Mouse (Mus musculus): Measurements from ENCODE around the gene Sept3. TPM values are rescaled to one million over a fixed set of nuclear protein-coding genes. Genes with fewer than 3 reads are reported as not detected.
A peak's percentile ranks its signal among the peaks of the same experiment; 100 is the strongest.

Gene Sept3
- polyA plus RNA-seq, 1 experiment from 2014 or later, result 157 TPM

DNA sequence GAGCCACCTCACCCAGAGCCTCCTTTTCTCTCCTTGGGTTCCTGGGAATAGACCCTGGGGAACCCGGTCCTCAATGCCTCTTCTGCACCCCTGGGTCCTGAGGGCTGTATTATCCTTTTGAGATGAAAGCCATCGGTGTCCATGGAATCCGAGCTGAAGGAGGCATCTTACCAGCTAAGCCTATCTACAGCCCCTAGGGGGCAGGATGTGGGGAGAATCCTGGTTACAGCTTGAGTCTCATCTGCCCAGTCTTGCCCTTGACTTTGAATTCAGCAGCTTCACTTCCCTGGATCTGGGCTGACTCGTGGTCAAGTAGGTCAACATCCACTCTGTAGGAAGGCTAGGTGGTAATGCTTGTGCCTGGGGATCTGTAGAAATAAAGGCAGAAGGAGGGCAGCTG lies 19.4 kb upstream of the Sept3 start:
- Histone ChIP-seq H3K9me3 (ENCODE audit: control insufficient read depth, low read length) (no peaks in the 10 kb centered on the region), H3K27ac (ENCODE audit: low read depth, low read length) (no peak overlapping the region), H3K4me1 (replicated peaks; ENCODE audit: control insufficient read depth, insufficient read depth, low read length) (peaks cover 13% of the 10 kb centered on the region; the same call in 1 of the 2 replicates), H3K27me3 (ENCODE audit: control insufficient read depth, insufficient read depth, low read length) (no peaks in the 10 kb centered on the region), H3K36me3 (ENCODE audit: control insufficient read depth, insufficient read depth, low read length) (no peaks in the 10 kb centered on the region), H3K4me2 (ENCODE audit: low read depth, low read length, severe bottlenecking) (0 out of 2 replicates have a peak overlapping the region, but pooled peaks have one; percentile 53), H3K4me3 (ENCODE audit: low read depth, low read length) (no peak overlapping the region), H3K9ac (ENCODE audit: low read length) (no peak overlapping the region)
- DNase-seq (ENCODE audit: low spot score) (no peak), ATAC-seq (replicated peaks; ENCODE audit: low FRiP score) (peak; percentile 6; the same call in 1 of the 2 replicates)
- WGBS, result 47% methylated on average over 4 of the region's 4 CpGs

DNA sequence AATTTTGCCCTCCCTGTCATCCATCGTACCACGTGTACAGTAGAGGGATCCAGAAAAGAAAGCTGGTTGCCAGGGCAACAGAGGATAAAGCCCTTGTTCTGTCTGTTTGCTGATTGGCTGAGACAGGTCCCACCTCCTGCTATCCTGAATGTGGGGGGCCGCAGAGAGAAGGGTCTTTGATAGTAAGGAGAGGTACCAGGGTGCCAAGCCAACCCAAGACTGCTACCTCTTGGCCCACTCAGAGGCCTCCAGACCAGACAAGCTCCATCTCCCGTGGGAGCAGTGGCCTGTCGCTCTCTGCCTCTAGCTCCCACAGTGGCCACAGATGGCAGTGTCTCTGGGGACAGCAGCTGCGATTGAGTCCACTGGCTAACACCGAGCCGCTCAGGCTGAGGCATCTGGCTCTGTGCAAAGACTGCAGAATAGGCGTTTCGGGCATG lies 18.7 kb upstream of the Sept3 start:
- Histone ChIP-seq H3K27ac (ENCODE audit: low read depth, low read length) (peak overlapping the region; percentile 59; the same call in 1 of the 2 replicates), H3K4me3 (ENCODE audit: low read depth, low read length) (peak overlapping the region; percentile 35)
- 13% methylated on average over 10 of the region's 10 CpGs for WGBS

DNA sequence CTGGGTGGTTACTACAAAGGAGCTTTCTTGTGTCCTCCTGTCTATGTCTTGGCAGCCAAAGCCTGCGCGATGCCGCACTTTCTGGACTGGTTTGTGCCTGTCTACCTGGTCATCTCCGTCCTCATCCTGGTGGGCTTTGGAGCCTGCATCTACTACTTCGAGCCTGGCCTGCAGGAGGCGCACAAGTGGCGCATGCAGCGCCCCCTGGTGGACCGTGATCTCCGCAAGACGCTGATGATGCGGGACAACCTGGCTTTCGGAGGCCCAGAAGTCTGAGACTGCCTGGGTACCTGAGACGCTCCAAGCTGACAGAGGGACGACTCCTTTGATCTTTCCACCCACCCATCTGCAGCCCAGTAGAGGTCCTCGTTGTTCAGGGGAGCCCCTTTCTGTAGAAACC lies 15.2 kb upstream of the Sept3 start:
- Histone ChIP-seq H3K27ac (ENCODE audit: low read depth, low read length) (no peak overlapping the region), H3K4me1 (replicated peaks; ENCODE audit: control insufficient read depth, insufficient read depth, low read length) (peaks cover 13% of the 10 kb centered on the region; the same call in 1 of the 2 replicates), H3K9me3 (ENCODE audit: control insufficient read depth, low read length) (no peaks in the 10 kb centered on the region), H3K36me3 (ENCODE audit: control insufficient read depth, insufficient read depth, low read length) (no peaks in the 10 kb centered on the region), H3K4me2 (ENCODE audit: low read depth, low read length, severe bottlenecking) (no peak overlapping the region), H3K9ac (ENCODE audit: low read length) (no peak overlapping the region), H3K27me3 (ENCODE audit: control insufficient read depth, insufficient read depth, low read length) (no peaks in the 10 kb centered on the region), H3K4me3 (ENCODE audit: low read depth, low read length) (no peak overlapping the region)
- ATAC-seq (replicated peaks; ENCODE audit: low FRiP score) (no peak), DNase-seq (ENCODE audit: low spot score) (peak; percentile 88)
- WGBS, result 13% methylated on average over 16 of the region's 16 CpGs

More for the DNA sequence above, 18.7 kb upstream of the Sept3 start:
- H3K9me3 ChIP-seq (ENCODE audit: control insufficient read depth, low read length), result no peaks in the 10 kb centered on the region
- peak overlapping the region; percentile 39 for H3K9ac ChIP-seq (ENCODE audit: low read length)
- peak overlapping the region; percentile 53 for H3K4me2 ChIP-seq (ENCODE audit: low read depth, low read length, severe bottlenecking)
- peak; percentile 84 for ATAC-seq (replicated peaks; ENCODE audit: low FRiP score)
- peak; percentile 74 for DNase-seq (ENCODE audit: low spot score)
- peaks cover 13% of the 10 kb centered on the region; the same call in 1 of the 2 replicates for H3K4me1 ChIP-seq (replicated peaks; ENCODE audit: control insufficient read depth, insufficient read depth, low read length)
- no peaks in the 10 kb centered on the region for H3K36me3 ChIP-seq (ENCODE audit: control insufficient read depth, insufficient read depth, low read length)
- no peaks in the 10 kb centered on the region for H3K27me3 ChIP-seq (ENCODE audit: control insufficient read depth, insufficient read depth, low read length)

DNA sequence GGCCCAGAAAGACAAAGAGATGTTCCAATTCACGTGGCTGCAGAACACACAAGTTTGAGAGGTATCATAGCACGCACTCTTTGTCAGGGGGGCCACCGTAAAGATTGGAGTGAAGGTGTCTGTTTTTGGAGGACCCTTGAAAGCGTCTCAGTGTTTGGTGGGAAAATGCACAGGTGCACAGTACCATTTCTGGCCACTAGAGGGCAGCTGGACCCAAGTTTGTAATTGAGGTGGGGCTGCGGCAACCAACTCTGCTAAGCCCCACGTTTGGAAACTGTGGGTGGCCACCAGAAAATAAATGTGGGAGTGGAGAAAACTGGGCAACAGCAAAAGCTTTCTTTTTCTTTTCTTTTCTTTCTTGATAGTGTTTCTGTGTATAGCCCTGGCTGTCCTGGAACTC lies 8.3 kb upstream of the Sept3 start:
- Histone ChIP-seq H3K9me3 (ENCODE audit: control insufficient read depth, low read length) (no peaks in the 10 kb centered on the region), H3K9ac (ENCODE audit: low read length) (no peak overlapping the region), H3K4me1 (replicated peaks; ENCODE audit: control insufficient read depth, insufficient read depth, low read length) (peaks cover 6% of the 10 kb centered on the region; the same call in 1 of the 2 replicates), H3K27ac (ENCODE audit: low read depth, low read length) (no peak overlapping the region), H3K4me2 (ENCODE audit: low read depth, low read length, severe bottlenecking) (no peak overlapping the region), H3K36me3 (ENCODE audit: control insufficient read depth, insufficient read depth, low read length) (no peaks in the 10 kb centered on the region), H3K27me3 (ENCODE audit: control insufficient read depth, insufficient read depth, low read length) (no peaks in the 10 kb centered on the region; the same call in 1 of the 2 replicates), H3K4me3 (ENCODE audit: low read depth, low read length) (no peak overlapping the region)
- ATAC-seq (replicated peaks; ENCODE audit: low FRiP score) (no peak; the same call in 1 of the 2 replicates), DNase-seq (ENCODE audit: low spot score) (peak; percentile 85)
- WGBS, result 16% methylated on average over 6 of the region's 6 CpGs

DNA sequence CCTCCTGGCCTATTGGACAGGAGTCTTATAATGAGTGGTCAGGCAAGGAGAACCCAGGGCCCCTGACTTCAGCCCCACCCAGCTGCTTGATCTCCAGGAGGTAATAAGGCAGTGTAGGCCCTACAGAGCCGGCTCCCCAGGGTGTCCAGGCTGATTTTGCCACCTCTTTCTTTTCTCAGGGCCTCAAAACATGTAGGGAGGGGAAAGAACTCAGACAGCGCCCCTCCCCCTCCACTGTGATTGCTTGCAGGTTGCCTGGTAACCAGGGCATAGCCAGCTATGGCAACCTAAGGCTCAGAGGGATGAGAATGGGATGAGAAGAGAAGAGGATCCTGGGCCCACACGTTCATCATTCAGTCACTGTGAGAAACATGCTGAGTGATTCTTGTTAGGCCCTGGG lies 6.5 kb upstream of the Sept3 start:
- no peak for ATAC-seq (replicated peaks; ENCODE audit: low FRiP score)
- WGBS, result 21% methylated on average over 3 of the region's 3 CpGs
- DNase-seq (ENCODE audit: low spot score), result peak; percentile 70
- Histone ChIP-seq H3K4me2 (ENCODE audit: low read depth, low read length, severe bottlenecking) (no peak overlapping the region), H3K9me3 (ENCODE audit: control insufficient read depth, low read length) (no peaks in the 10 kb centered on the region), H3K27ac (ENCODE audit: low read depth, low read length) (0 out of 2 replicates have a peak overlapping the region, but pooled peaks have one; percentile 6), H3K36me3 (ENCODE audit: control insufficient read depth, insufficient read depth, low read length) (no peaks in the 10 kb centered on the region), H3K27me3 (ENCODE audit: control insufficient read depth, insufficient read depth, low read length) (no peaks in the 10 kb centered on the region; the same call in 1 of the 2 replicates), H3K4me1 (replicated peaks; ENCODE audit: control insufficient read depth, insufficient read depth, low read length) (peaks cover 6% of the 10 kb centered on the region; the same call in 1 of the 2 replicates), H3K4me3 (ENCODE audit: low read depth, low read length) (no peak overlapping the region), H3K9ac (ENCODE audit: low read length) (0 out of 2 replicates have a peak overlapping the region, but pooled peaks have one; percentile 14)

DNA sequence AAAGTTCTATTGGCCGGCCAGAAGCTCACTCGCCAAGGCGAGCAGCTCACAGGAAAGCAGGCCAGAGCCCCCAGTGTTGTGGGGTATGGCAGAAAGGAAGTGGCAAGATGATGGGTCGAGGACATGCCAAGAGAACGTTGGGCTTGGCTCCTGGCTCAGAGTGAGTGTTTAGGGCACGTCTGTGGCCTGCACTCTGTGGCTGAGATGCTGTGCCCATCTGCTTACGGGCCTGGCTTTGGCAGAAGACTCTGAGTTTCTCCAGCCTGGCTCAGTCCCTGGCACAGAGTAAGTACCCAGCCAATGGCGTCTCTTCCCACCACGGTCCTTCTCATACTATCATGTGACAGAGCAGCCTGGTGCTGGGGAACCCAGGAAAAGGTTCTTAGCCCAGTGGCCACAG lies 5.9 kb upstream of the Sept3 start:
- no peak overlapping the region for H3K9ac ChIP-seq (ENCODE audit: low read length)
- H3K4me1 ChIP-seq (replicated peaks; ENCODE audit: control insufficient read depth, insufficient read depth, low read length), result peaks cover 6% of the 10 kb centered on the region; the same call in 1 of the 2 replicates
- no peak overlapping the region for H3K4me3 ChIP-seq (ENCODE audit: low read depth, low read length)
- ATAC-seq (replicated peaks; ENCODE audit: low FRiP score), result no peak
- no peaks in the 10 kb centered on the region for H3K36me3 ChIP-seq (ENCODE audit: control insufficient read depth, insufficient read depth, low read length)
- DNase-seq (ENCODE audit: low spot score), result no peak
- H3K4me2 ChIP-seq (ENCODE audit: low read depth, low read length, severe bottlenecking), result no peak overlapping the region
- 89% methylated on average over 9 of the region's 9 CpGs for WGBS
- peaks cover 2% of the 10 kb centered on the region; the same call in 1 of the 2 replicates for H3K27me3 ChIP-seq (ENCODE audit: control insufficient read depth, insufficient read depth, low read length)
- H3K27ac ChIP-seq (ENCODE audit: low read depth, low read length), result no peak overlapping the region
- H3K9me3 ChIP-seq (ENCODE audit: control insufficient read depth, low read length), result no peaks in the 10 kb centered on the region

DNA sequence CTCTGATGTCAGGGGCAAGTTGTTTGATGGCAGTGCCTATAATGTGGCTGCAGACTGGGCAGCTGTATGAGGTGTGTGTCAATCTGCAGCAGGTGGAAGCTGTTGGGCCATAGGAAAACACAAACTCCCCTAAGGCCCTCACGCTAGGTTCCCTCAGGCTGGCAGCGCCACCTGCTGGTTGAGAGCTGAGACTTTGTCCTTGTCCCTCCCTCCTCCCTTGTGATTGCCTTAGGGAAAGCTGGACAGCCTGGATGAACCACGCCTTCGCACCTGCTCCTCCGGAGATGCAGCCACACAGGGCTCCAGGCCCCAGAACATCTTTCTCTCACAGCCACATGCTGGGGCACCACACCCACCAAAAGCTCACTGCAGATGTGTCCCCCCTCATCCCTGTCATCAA lies 3.5 kb upstream of the Sept3 start:
- DNase-seq (ENCODE audit: low spot score), result peak; percentile 91
- no peak overlapping the region for H3K27ac ChIP-seq (ENCODE audit: low read depth, low read length)
- no peaks in the 10 kb centered on the region for H3K9me3 ChIP-seq (ENCODE audit: control insufficient read depth, low read length)
- H3K27me3 ChIP-seq (ENCODE audit: control insufficient read depth, insufficient read depth, low read length), result peaks cover 3% of the 10 kb centered on the region; the same call in 1 of the 2 replicates
- H3K36me3 ChIP-seq (ENCODE audit: control insufficient read depth, insufficient read depth, low read length), result no peaks in the 10 kb centered on the region
- 0 out of 2 replicates have a peak, but pooled peaks have one; percentile 13 for ATAC-seq (replicated peaks; ENCODE audit: low FRiP score)
- 3% methylated on average over 5 of the region's 5 CpGs for WGBS
- no peak overlapping the region for H3K4me3 ChIP-seq (ENCODE audit: low read depth, low read length)
- H3K9ac ChIP-seq (ENCODE audit: low read length), result no peak overlapping the region
- peaks cover 9% of the 10 kb centered on the region; the same call in 1 of the 2 replicates for H3K4me1 ChIP-seq (replicated peaks; ENCODE audit: control insufficient read depth, insufficient read depth, low read length)
- no peak overlapping the region for H3K4me2 ChIP-seq (ENCODE audit: low read depth, low read length, severe bottlenecking)

DNA sequence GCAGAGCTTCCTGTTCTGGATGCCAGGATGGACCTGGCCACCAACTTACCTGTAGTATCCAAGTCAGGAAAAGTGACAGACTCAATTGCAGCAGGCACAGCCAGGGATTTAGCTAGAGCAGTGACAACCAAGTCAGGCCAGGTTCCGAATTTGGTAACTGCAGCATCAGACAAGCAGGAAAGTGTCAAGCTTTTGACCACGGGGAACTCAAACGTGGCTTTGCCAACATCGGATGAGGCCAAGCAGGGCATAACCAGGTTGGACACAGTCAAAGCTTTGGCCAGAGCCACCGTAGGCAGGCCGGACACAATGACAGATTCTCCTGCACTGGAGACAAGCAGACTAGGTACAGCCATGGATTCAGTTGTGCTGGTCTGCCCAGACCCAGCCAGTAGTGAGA lies 2.4 kb upstream of the Sept3 start:
- H3K9me3 ChIP-seq (ENCODE audit: control insufficient read depth, low read length), result no peaks in the 10 kb centered on the region
- no peaks in the 10 kb centered on the region for H3K36me3 ChIP-seq (ENCODE audit: control insufficient read depth, insufficient read depth, low read length)
- H3K4me3 ChIP-seq (ENCODE audit: low read depth, low read length), result no peak overlapping the region
- no peak for DNase-seq (ENCODE audit: low spot score)
- ATAC-seq (replicated peaks; ENCODE audit: low FRiP score), result no peak
- peaks cover 3% of the 10 kb centered on the region; the same call in 1 of the 2 replicates for H3K27me3 ChIP-seq (ENCODE audit: control insufficient read depth, insufficient read depth, low read length)
- H3K4me2 ChIP-seq (ENCODE audit: low read depth, low read length, severe bottlenecking), result no peak overlapping the region
- WGBS, result 85% methylated on average over 6 of the region's 6 CpGs
- H3K4me1 ChIP-seq (replicated peaks; ENCODE audit: control insufficient read depth, insufficient read depth, low read length), result peaks cover 12% of the 10 kb centered on the region; the same call in 1 of the 2 replicates
- H3K27ac ChIP-seq (ENCODE audit: low read depth, low read length), result no peak overlapping the region
- no peak overlapping the region for H3K9ac ChIP-seq (ENCODE audit: low read length)

Data from forebrain, embryonic 11.5 days (tissue).